Mouse (Mus musculus): ENCODE measurements around the gene Rad51d. TPM values are rescaled to one million over a fixed set of nuclear protein-coding genes. Genes with fewer than 3 reads are reported as not detected.

Gene Rad51d
- polyA plus RNA-seq, 1 experiment, result 25.8 TPM

- no peaks in the 10 kb centered on the region for H3K9me3 ChIP-seq (replicated peaks; ENCODE audit: control insufficient read depth, insufficient read depth, low read length, poor library complexity, severe bottlenecking)
- H3K4me1 ChIP-seq (ENCODE audit: control insufficient read depth, insufficient read depth, low read length), result peaks cover 7% of the 10 kb centered on the region
- H3K27ac ChIP-seq (ENCODE audit: insufficient read depth, low read length), result peak overlapping the region; percentile 23; the same call in 1 of the 2 replicates
- H3K36me3 ChIP-seq (ENCODE audit: control insufficient read depth, insufficient read depth, low read length, poor library complexity, severe bottlenecking), result no peaks in the 10 kb centered on the region
- H3K4me3 ChIP-seq (ENCODE audit: low read depth, low read length), result no peak overlapping the region
- TF ChIP-seq POLR2A (IDR thresholded peaks at IDR 0.05; ENCODE audit: insufficient read depth, low read length) (no peak), CTCF (IDR thresholded peaks at IDR 0.05; ENCODE audit: low read depth, low read length) (no peak), EP300 (IDR thresholded peaks at IDR 0.05; ENCODE audit: insufficient read depth, low read depth, low read length) (no peak)
- H3K27me3 ChIP-seq (ENCODE audit: control insufficient read depth, insufficient read depth, low read length, poor library complexity, severe bottlenecking), result no peaks in the 10 kb centered on the region
- H3K9ac ChIP-seq (ENCODE audit: low read depth, poor library complexity, severe bottlenecking), result no peak overlapping the region
Observed at GRCm38 (mm10) chr11:82857307-82857848, 33.0 kb downstream of the Rad51d start.

GRCm38 (mm10) chr11:82856032-82856431 lies 34.4 kb downstream of the Rad51d start:
- H3K27ac ChIP-seq (ENCODE audit: insufficient read depth, low read length), result no peak overlapping the region
- TF ChIP-seq CTCF (IDR thresholded peaks at IDR 0.05; ENCODE audit: low read depth, low read length), result no peak
- TF ChIP-seq POLR2A (IDR thresholded peaks at IDR 0.05; ENCODE audit: insufficient read depth, low read length), result no peak
- no peak for TF ChIP-seq EP300 (IDR thresholded peaks at IDR 0.05; ENCODE audit: insufficient read depth, low read depth, low read length)
- no peaks in the 10 kb centered on the region for H3K9me3 ChIP-seq (replicated peaks; ENCODE audit: control insufficient read depth, insufficient read depth, low read length, poor library complexity, severe bottlenecking)

GRCm38 (mm10) chr11:82855327-82855973 lies 35.0 kb downstream of the Rad51d start:
- Histone ChIP-seq H3K9me3 (replicated peaks; ENCODE audit: control insufficient read depth, insufficient read depth, low read length, poor library complexity, severe bottlenecking) (no peaks in the 10 kb centered on the region), H3K27ac (ENCODE audit: insufficient read depth, low read length) (no peak overlapping the region), H3K9ac (ENCODE audit: low read depth, poor library complexity, severe bottlenecking) (no peak overlapping the region), H3K27me3 (ENCODE audit: control insufficient read depth, insufficient read depth, low read length, poor library complexity, severe bottlenecking) (no peaks in the 10 kb centered on the region), H3K36me3 (ENCODE audit: control insufficient read depth, insufficient read depth, low read length, poor library complexity, severe bottlenecking) (no peaks in the 10 kb centered on the region), H3K4me1 (ENCODE audit: control insufficient read depth, insufficient read depth, low read length) (peaks cover 7% of the 10 kb centered on the region), H3K4me3 (ENCODE audit: low read depth, low read length) (no peak overlapping the region)
- TF ChIP-seq POLR2A (IDR thresholded peaks at IDR 0.05; ENCODE audit: insufficient read depth, low read length), result no peak
- TF ChIP-seq CTCF (IDR thresholded peaks at IDR 0.05; ENCODE audit: low read depth, low read length), result no peak
- TF ChIP-seq EP300 (IDR thresholded peaks at IDR 0.05; ENCODE audit: insufficient read depth, low read depth, low read length), result no peak

More at GRCm38 (mm10) chr11:82856032-82856431, 34.4 kb downstream of the Rad51d start:
- peaks cover 7% of the 10 kb centered on the region for H3K4me1 ChIP-seq (ENCODE audit: control insufficient read depth, insufficient read depth, low read length)
- H3K36me3 ChIP-seq (ENCODE audit: control insufficient read depth, insufficient read depth, low read length, poor library complexity, severe bottlenecking), result no peaks in the 10 kb centered on the region
- no peak overlapping the region for H3K4me3 ChIP-seq (ENCODE audit: low read depth, low read length)
- no peaks in the 10 kb centered on the region for H3K27me3 ChIP-seq (ENCODE audit: control insufficient read depth, insufficient read depth, low read length, poor library complexity, severe bottlenecking)
- no peak overlapping the region for H3K9ac ChIP-seq (ENCODE audit: low read depth, poor library complexity, severe bottlenecking)

GRCm38 (mm10) chr11:82854111-82854510 lies 36.3 kb downstream of the Rad51d start:
- no peak overlapping the region for H3K9ac ChIP-seq (ENCODE audit: low read depth, poor library complexity, severe bottlenecking)
- no peaks in the 10 kb centered on the region for H3K27me3 ChIP-seq (ENCODE audit: control insufficient read depth, insufficient read depth, low read length, poor library complexity, severe bottlenecking)
- no peaks in the 10 kb centered on the region for H3K36me3 ChIP-seq (ENCODE audit: control insufficient read depth, insufficient read depth, low read length, poor library complexity, severe bottlenecking)
- no peaks in the 10 kb centered on the region for H3K9me3 ChIP-seq (replicated peaks; ENCODE audit: control insufficient read depth, insufficient read depth, low read length, poor library complexity, severe bottlenecking)
- no peak overlapping the region for H3K4me3 ChIP-seq (ENCODE audit: low read depth, low read length)
- TF ChIP-seq CTCF (IDR thresholded peaks at IDR 0.05; ENCODE audit: low read depth, low read length), result no peak
- no peak for TF ChIP-seq POLR2A (IDR thresholded peaks at IDR 0.05; ENCODE audit: insufficient read depth, low read length)
- no peak for TF ChIP-seq EP300 (IDR thresholded peaks at IDR 0.05; ENCODE audit: insufficient read depth, low read depth, low read length)
- no peak overlapping the region for H3K27ac ChIP-seq (ENCODE audit: insufficient read depth, low read length)
- peaks cover 7% of the 10 kb centered on the region for H3K4me1 ChIP-seq (ENCODE audit: control insufficient read depth, insufficient read depth, low read length)

GRCm38 (mm10) chr11:82852958-82853357 lies 37.5 kb downstream of the Rad51d start:
- Histone ChIP-seq H3K4me3 (ENCODE audit: low read depth, low read length) (no peak overlapping the region), H3K36me3 (ENCODE audit: control insufficient read depth, insufficient read depth, low read length, poor library complexity, severe bottlenecking) (no peaks in the 10 kb centered on the region), H3K27ac (ENCODE audit: insufficient read depth, low read length) (no peak overlapping the region), H3K4me1 (ENCODE audit: control insufficient read depth, insufficient read depth, low read length) (peaks cover 5% of the 10 kb centered on the region), H3K27me3 (ENCODE audit: control insufficient read depth, insufficient read depth, low read length, poor library complexity, severe bottlenecking) (no peaks in the 10 kb centered on the region), H3K9me3 (replicated peaks; ENCODE audit: control insufficient read depth, insufficient read depth, low read length, poor library complexity, severe bottlenecking) (no peaks in the 10 kb centered on the region), H3K9ac (ENCODE audit: low read depth, poor library complexity, severe bottlenecking) (no peak overlapping the region)
- TF ChIP-seq CTCF (IDR thresholded peaks at IDR 0.05; ENCODE audit: low read depth, low read length) (no peak), EP300 (IDR thresholded peaks at IDR 0.05; ENCODE audit: insufficient read depth, low read depth, low read length) (no peak), POLR2A (IDR thresholded peaks at IDR 0.05; ENCODE audit: insufficient read depth, low read length) (no peak)

- Histone ChIP-seq H3K27me3 (ENCODE audit: control insufficient read depth, insufficient read depth, low read length, poor library complexity, severe bottlenecking) (no peaks in the 10 kb centered on the region), H3K9me3 (replicated peaks; ENCODE audit: control insufficient read depth, insufficient read depth, low read length, poor library complexity, severe bottlenecking) (no peaks in the 10 kb centered on the region), H3K27ac (ENCODE audit: insufficient read depth, low read length) (no peak overlapping the region), H3K4me3 (ENCODE audit: low read depth, low read length) (no peak overlapping the region), H3K36me3 (ENCODE audit: control insufficient read depth, insufficient read depth, low read length, poor library complexity, severe bottlenecking) (no peaks in the 10 kb centered on the region), H3K9ac (ENCODE audit: low read depth, poor library complexity, severe bottlenecking) (no peak overlapping the region), H3K4me1 (ENCODE audit: control insufficient read depth, insufficient read depth, low read length) (peaks cover 5% of the 10 kb centered on the region)
- TF ChIP-seq EP300 (IDR thresholded peaks at IDR 0.05; ENCODE audit: insufficient read depth, low read depth, low read length) (no peak), CTCF (IDR thresholded peaks at IDR 0.05; ENCODE audit: low read depth, low read length) (no peak), POLR2A (IDR thresholded peaks at IDR 0.05; ENCODE audit: insufficient read depth, low read length) (no peak)
Observed at GRCm38 (mm10) chr11:82852540-82852939, 37.9 kb downstream of the Rad51d start.

Measured in ES-Bruce4 (cell line).